Mouse (Mus musculus) C2C12 (cell line): ENCODE measurements around the gene Il4.

Experiments
- CEBPB ChIP-seq: IDR thresholded peaks from one replicate; pipeline ENCODE4 v1.6.1; 2011; ENCODE audit warnings: low read depth, mild to moderate bottlenecking, control low read depth, moderate library complexity
- CTCF ChIP-seq: IDR thresholded peaks from one replicate; pipeline ENCODE4 v1.5.1; 2011; ENCODE audit not compliant: control insufficient read depth, insufficient read depth, insufficient read length
- FOSL1 ChIP-seq: IDR thresholded peaks from one replicate; pipeline ENCODE4 v1.8.0; 2011; ENCODE audit warnings: mild to moderate bottlenecking, low read length; ENCODE audit not compliant: poor library complexity, insufficient read depth, severe bottlenecking
- MAX ChIP-seq: IDR thresholded peaks from one replicate; pipeline ENCODE4 v1.6.1; 2011; ENCODE audit warnings: mild to moderate bottlenecking, control low read depth
- MYOD1 ChIP-seq: IDR thresholded peaks from one replicate; pipeline ENCODE4 v1.6.1; 2011; ENCODE audit warnings: low read depth; ENCODE audit not compliant: control insufficient read depth, insufficient read length
- USF1 ChIP-seq: IDR thresholded peaks from one replicate; pipeline ENCODE4 v1.6.1; 2011; ENCODE audit warnings: low read depth, mild to moderate bottlenecking, control low read depth, moderate library complexity

DNA sequence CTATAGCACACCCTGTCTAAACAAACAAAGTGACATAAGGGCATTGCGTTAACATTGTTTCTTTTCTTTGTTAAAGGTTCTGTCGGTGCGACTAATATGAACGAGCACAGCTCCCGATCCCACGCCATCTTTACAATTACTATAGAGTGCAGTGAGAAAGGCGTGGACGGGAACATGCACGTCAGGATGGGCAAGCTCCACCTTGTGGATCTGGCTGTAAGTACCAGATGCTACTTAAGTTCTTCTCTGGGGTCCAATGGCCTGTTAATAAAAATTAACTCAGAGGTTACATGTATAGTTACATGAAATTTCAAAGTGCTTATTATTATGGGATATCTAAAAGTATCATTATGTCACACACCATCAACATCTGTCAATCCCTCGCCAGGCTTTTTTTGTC lies 35.3 kb downstream of the Il4 start:
- no peak for TF ChIP-seq MYOD1
- no peak for TF ChIP-seq CTCF
- no peak for TF ChIP-seq USF1
- TF ChIP-seq MAX: no peak
- no peak for TF ChIP-seq FOSL1
- no peak for TF ChIP-seq CEBPB
